Mouse (Mus musculus): Measurements from ENCODE around the gene Olfr557. TPM values are rescaled to one million over a fixed set of nuclear protein-coding genes. Genes with fewer than 3 reads are reported as not detected.

Olfr557 gene
- not detected in 2 replicates for polyA plus RNA-seq (2012; rRNA removed; ENCODE audit: low replicate concordance)

DNA sequence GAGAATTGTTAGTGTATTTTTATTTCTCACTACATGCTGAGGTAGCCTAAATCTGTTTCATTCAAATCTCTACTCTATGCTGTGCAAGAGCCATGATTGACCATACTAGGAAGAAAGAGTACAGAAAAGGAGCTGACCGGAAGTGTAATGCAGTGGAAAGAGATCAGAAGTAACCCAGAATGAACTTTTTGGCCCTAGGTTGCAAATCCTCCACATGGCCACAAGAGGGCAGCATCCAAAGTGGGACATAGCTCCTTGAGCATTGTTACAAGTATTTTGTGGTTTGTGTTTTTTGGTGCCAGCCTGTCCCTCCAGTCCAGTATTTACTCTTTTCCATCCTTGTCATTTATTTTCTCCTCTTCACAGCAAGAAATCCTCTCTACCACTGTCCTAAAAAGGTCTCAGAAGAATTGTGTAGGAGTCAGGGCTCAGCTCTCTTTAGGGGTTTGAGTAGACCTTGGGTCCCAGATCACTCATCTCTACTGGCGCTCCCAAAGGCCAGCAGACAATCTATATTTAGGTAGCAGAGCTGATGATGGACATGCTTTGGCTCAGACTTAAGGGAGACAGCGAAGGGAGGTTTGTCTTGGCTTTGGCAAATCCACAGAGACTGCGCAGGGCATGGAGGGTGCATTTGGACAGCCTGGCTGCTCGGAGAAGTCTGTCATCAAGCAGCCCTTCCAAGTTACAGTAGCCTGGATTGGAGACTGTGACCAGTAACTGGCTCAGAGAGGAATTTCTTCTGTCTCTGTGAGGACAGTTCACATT lies at the start of gene Olfr557:
TSS of gene Olfr557 (plus strand) at position 553 of the 768 bp plus-strand sequence.

DNA sequence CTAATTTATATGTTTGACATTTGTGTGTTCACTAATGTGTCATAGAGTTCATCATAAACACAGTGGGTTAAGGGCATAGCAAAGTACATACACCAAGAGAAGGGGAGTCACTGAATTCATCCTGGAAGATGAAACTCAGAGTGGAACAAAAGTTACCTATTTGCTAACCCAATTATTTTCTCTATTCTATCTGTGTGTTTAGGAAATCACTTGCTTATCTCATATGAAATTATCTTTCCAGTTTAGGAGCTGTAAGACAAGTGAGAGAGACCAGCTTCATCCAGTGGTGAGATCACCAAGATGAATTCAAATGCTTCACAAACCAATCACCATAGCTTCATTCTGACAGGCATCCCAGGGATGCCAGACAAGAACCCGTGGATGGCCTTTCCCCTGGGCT lies 37.2 kb upstream of the Olfr557 start, which contains the start of gene Olfr555:
TSS of gene Olfr555 (plus strand) at position 301 of the 400 bp plus-strand sequence.

DNA sequence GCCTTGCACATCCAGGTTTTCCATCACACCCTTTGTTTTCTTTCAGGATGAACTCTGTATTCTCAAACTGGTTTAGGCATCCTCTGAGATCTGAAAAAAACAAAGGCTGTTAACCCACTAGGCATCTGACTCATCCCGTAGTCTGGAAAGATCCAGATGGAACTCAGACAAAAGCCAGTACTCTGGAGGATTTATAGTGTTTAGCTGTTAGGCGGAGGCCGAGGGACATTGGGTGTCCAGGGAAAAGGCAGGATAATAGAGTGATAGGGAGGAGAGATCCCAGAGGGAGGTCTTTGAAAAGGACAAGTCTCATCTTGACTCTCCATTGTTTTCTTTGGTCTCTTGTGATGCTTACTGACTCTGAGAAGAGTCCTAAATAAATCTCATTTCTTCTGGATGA lies 31.1 kb upstream of the Olfr557 start, which contains the start of gene Olfr556:
TSS of gene Olfr556 (plus strand) at position 301 of the 400 bp plus-strand sequence.

DNA sequence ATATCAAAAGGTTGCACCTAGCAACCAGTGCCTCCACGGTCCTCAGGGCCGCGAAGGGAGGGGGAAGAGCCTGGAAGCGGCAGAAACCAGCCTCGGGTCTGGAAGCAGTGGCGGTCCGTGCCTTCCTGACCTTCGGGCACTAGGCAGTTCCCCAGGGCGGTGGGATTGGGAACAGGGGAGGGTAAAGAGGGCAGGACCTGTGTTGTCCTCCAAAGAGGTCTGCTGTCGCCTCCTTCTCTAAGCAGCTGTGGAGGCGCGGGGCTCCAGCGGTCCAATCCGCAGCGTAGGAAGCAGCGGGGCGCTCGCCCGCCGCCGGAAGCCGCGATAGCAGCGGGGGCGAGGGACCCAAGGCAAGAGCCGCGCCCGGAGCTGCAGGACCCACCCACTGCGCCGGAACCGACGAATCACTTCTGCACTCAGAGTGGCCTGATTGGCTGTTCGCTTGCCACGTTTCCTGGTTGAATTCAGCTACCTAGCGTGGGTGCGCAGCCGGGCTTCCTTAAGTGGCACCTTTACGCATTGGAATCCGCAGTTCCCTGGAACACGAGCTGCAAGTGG lies 8.7 kb upstream of the Olfr557 start, which contains the start of gene Trim68:
TSS of gene Trim68 (minus strand) at position 384 of the 558 bp plus-strand sequence.

DNA sequence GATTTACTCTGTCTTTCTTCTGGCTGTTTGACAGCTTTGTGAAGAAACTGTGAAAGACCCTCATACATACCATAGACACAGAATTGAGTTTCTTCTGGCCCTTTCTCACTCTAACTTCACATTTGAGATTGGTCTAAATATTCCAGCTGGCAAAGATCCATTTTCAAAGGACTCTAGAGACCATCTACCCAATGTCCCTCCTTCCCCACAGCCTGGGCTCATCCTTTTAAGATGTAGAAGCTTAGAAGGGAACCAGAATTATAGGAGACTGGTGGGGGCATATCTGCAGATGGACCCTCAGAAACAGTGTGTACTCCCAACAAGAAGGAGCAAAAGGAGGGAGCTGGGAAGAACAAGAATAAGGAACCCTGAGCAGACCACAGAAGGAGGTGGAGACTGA lies 6.2 kb downstream of the Olfr557 start, which contains the start of gene Olfr558:
TSS of gene Olfr558 (plus strand) at position 301 of the 400 bp plus-strand sequence.

DNA sequence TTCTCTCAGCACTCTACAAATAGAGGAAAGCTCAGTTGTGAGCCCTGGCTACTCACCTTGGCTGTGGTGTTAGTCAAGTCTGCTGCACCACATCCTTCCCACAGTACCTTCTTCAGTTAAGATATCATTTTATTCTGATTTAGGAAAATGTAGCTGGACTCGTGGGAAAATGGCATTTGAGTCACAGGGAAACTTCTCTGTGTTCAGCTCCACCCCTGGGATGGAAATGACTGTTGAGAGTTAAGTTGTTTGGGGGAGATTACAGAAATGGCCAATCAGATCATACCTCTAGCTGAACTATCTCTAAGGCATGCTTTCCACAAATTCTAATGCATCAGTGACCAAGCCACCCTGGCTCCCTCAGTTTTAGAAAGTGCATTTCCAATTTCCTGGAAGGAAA lies 23.3 kb downstream of the Olfr557 start, which contains the start of gene Olfr33:
TSS of gene Olfr33 (minus strand) at position 101 of the 400 bp plus-strand sequence.

DNA sequence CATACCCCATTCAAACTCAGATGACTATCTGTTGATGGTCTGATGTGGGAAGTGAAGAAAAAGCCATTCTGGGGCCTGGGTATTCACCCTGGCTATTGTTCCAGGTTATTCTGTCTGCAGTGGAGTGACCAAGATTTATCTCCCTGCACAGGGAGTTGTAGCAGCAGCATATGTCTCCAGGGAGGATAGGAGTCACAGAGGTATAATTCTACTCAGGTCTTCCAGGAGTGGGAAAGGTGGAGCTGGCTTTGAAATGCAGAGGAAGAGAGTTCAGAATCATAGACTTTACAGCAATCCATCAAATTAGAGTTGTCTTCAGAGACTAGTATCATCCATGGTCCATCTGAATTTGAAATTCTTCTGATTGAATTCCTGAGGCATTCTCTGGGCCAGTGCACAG lies 31.7 kb downstream of the Olfr557 start, which contains the start of gene Olfr559:
TSS of gene Olfr559 (minus strand) at position 101 of the 400 bp plus-strand sequence.

Other genes starting within 250 kb of the Olfr557 start
- not detected in 2 replicates for gene Olfr543, start 214.2 kb upstream of the Olfr557 start, polyA plus RNA-seq (2012; rRNA removed; ENCODE audit: low replicate concordance)
- gene Olfr544, start 207.6 kb upstream of the Olfr557 start, polyA plus RNA-seq (2012; rRNA removed; ENCODE audit: low replicate concordance): not detected in 2 replicates
- gene Olfr545, start 196.3 kb upstream of the Olfr557 start, polyA plus RNA-seq (2012; rRNA removed; ENCODE audit: low replicate concordance): not detected in 2 replicates
- not detected in 2 replicates for gene Olfr547, start 161.2 kb upstream of the Olfr557 start, polyA plus RNA-seq (2012; rRNA removed; ENCODE audit: low replicate concordance)
- not detected in 2 replicates for gene Olfr548-ps1, start 155.0 kb upstream of the Olfr557 start, polyA plus RNA-seq (2012; rRNA removed; ENCODE audit: low replicate concordance)
- not detected in 2 replicates for gene Olfr549, start 146.0 kb upstream of the Olfr557 start, polyA plus RNA-seq (2012; rRNA removed; ENCODE audit: low replicate concordance)
- gene Trim21, start 130.4 kb upstream of the Olfr557 start, polyA plus RNA-seq (2012; rRNA removed; ENCODE audit: low replicate concordance): 1.1 and 1.4 TPM in 2 replicates
- gene Olfr550, start 124.5 kb upstream of the Olfr557 start, polyA plus RNA-seq (2012; rRNA removed; ENCODE audit: low replicate concordance): not detected in 2 replicates
- not detected in 2 replicates for gene Olfr551, start 104.0 kb upstream of the Olfr557 start, polyA plus RNA-seq (2012; rRNA removed; ENCODE audit: low replicate concordance)
- not detected in 2 replicates for gene Olfr552, start 98.1 kb upstream of the Olfr557 start, polyA plus RNA-seq (2012; rRNA removed; ENCODE audit: low replicate concordance)
- not detected in 2 replicates for gene Olfr553, start 77.7 kb upstream of the Olfr557 start, polyA plus RNA-seq (2012; rRNA removed; ENCODE audit: low replicate concordance)
- gene Olfr554, start 57.5 kb upstream of the Olfr557 start, polyA plus RNA-seq (2012; rRNA removed; ENCODE audit: low replicate concordance): not detected in 2 replicates
- not detected in 2 replicates for gene Olfr555, start 37.1 kb upstream of the Olfr557 start, polyA plus RNA-seq (2012; rRNA removed; ENCODE audit: low replicate concordance)
- gene Olfr556, start 31.0 kb upstream of the Olfr557 start, polyA plus RNA-seq (2012; rRNA removed; ENCODE audit: low replicate concordance): not detected in 2 replicates
- 1.7 and 3.0 TPM in 2 replicates for gene Trim68, start 8.6 kb upstream of the Olfr557 start, polyA plus RNA-seq (2012; rRNA removed; ENCODE audit: low replicate concordance)
- gene Olfr558, start 6.3 kb downstream of the Olfr557 start, polyA plus RNA-seq (2012; rRNA removed; ENCODE audit: low replicate concordance): 0.07 and 0.09 TPM in 2 replicates
- not detected in 2 replicates for gene Olfr33, start 23.2 kb downstream of the Olfr557 start, polyA plus RNA-seq (2012; rRNA removed; ENCODE audit: low replicate concordance)
- gene Olfr559, start 31.6 kb downstream of the Olfr557 start, polyA plus RNA-seq (2012; rRNA removed; ENCODE audit: low replicate concordance): not detected in 2 replicates
- gene Olfr560, start 63.5 kb downstream of the Olfr557 start, polyA plus RNA-seq (2012; rRNA removed; ENCODE audit: low replicate concordance): not detected in 2 replicates
- 0.24 and 0.67 TPM in 2 replicates for gene Olfr78, start 63.6 kb downstream of the Olfr557 start, polyA plus RNA-seq (2012; rRNA removed; ENCODE audit: low replicate concordance)
- not detected in 2 replicates for gene Olfr561, start 75.3 kb downstream of the Olfr557 start, polyA plus RNA-seq (2012; rRNA removed; ENCODE audit: low replicate concordance)
- not detected in 2 replicates for gene Olfr564, start 107.6 kb downstream of the Olfr557 start, polyA plus RNA-seq (2012; rRNA removed; ENCODE audit: low replicate concordance)
- not detected in 2 replicates for gene Olfr566, start 162.9 kb downstream of the Olfr557 start, polyA plus RNA-seq (2012; rRNA removed; ENCODE audit: low replicate concordance)
- not detected in 2 replicates for gene Olfr568, start 181.2 kb downstream of the Olfr557 start, polyA plus RNA-seq (2012; rRNA removed; ENCODE audit: low replicate concordance)
- gene Olfr569, start 195.0 kb downstream of the Olfr557 start, polyA plus RNA-seq (2012; rRNA removed; ENCODE audit: low replicate concordance): not detected in 2 replicates
- not detected in 2 replicates for gene Olfr570, start 198.7 kb downstream of the Olfr557 start, polyA plus RNA-seq (2012; rRNA removed; ENCODE audit: low replicate concordance)
- gene Olfr571, start 221.6 kb downstream of the Olfr557 start, polyA plus RNA-seq (2012; rRNA removed; ENCODE audit: low replicate concordance): not detected in 2 replicates
- not detected in 2 replicates for gene Olfr572, start 228.5 kb downstream of the Olfr557 start, polyA plus RNA-seq (2012; rRNA removed; ENCODE audit: low replicate concordance)
- gene Olfr573-ps1, start 246.7 kb downstream of the Olfr557 start, polyA plus RNA-seq (2012; rRNA removed; ENCODE audit: low replicate concordance): not detected in 2 replicates